Mouse (Mus musculus): Measurements from ENCODE around the gene Hirip3. TPM values are rescaled to one million over a fixed set of nuclear protein-coding genes. Genes with fewer than 3 reads are reported as not detected.

Hirip3 gene
- total RNA-seq, 2 experiments from 2014 or later = 31.5 to 41.2 TPM

GRCm38 (mm10) chr7:126851192-126851591 lies 10.6 kb upstream of the Hirip3 start:
- intact Hi-C loops (cut with DNase I) = no loop called here
- no peak for DNase-seq

GRCm38 (mm10) chr7:126853454-126853853 lies 8.3 kb upstream of the Hirip3 start:
- intact Hi-C loops (cut with DNase I) = no loop called here
- no peak for DNase-seq

GRCm38 (mm10) chr7:126855641-126856040 lies 6.1 kb upstream of the Hirip3 start:
- DNase-seq = no peak
- intact Hi-C loops (cut with DNase I) = no loop called here

- no peak for DNase-seq
- intact Hi-C loops (cut with DNase I) = no loop called here
Measured at GRCm38 (mm10) chr7:126856741-126857420, 4.9 kb upstream of the Hirip3 start.

- DNase-seq = no peak
- intact Hi-C loops (cut with DNase I) = no loop called here
Measured at GRCm38 (mm10) chr7:126860987-126861386, 785 bp upstream of the Hirip3 start.

GRCm38 (mm10) chr7:126862147-126862784 lies 494 bp downstream of the Hirip3 start, which contains the start of gene Ino80e:
TSS of gene Ino80e (minus strand) at chr7:126862377.
- peak; percentile 98 for DNase-seq
- intact Hi-C loops (cut with DNase I) = no loop called here

- intact Hi-C loops (cut with DNase I) = no loop called here
- no peak for DNase-seq
Measured at GRCm38 (mm10) chr7:126863791-126864190, 2.0 kb downstream of the Hirip3 start.

- intact Hi-C loops (cut with DNase I) = no loop called here
- DNase-seq = no peak
Measured at GRCm38 (mm10) chr7:126867534-126867933, 5.8 kb downstream of the Hirip3 start.

- intact Hi-C loops (cut with DNase I) = no loop called here
Measured at GRCm38 (mm10) chr7:126868003-126868402, 6.2 kb downstream of the Hirip3 start.

GRCm38 (mm10) chr7:126869780-126870519 lies 8.2 kb downstream of the Hirip3 start:
- DNase-seq = no peak
- intact Hi-C loops (cut with DNase I) = no loop called here

More at GRCm38 (mm10) chr7:126868003-126868402, 6.2 kb downstream of the Hirip3 start:
- no peak for DNase-seq

- intact Hi-C loops (cut with DNase I) = no loop called here
- DNase-seq = no peak
Measured at GRCm38 (mm10) chr7:126870520-126870891, 8.7 kb downstream of the Hirip3 start.

GRCm38 (mm10) chr7:126877239-126877638 lies 15.5 kb downstream of the Hirip3 start:
- intact Hi-C loops (cut with DNase I) = no loop called here
- no peak for DNase-seq

GRCm38 (mm10) chr7:126881040-126881439 lies 19.3 kb downstream of the Hirip3 start:
- no peak for DNase-seq
- intact Hi-C loops (cut with DNase I) = no loop called here

GRCm38 (mm10) chr7:126883731-126884181 lies 22.0 kb downstream of the Hirip3 start:
- DNase-seq = no peak
- intact Hi-C loops (cut with DNase I) = no loop called here

- intact Hi-C loops (cut with DNase I) = no loop called here
- DNase-seq = peak; percentile 99
Measured at GRCm38 (mm10) chr7:126884286-126885164, 22.8 kb downstream of the Hirip3 start, which contains the start of gene Taok2. TSS of gene Taok2 (minus strand) at chr7:126884703.

GRCm38 (mm10) chr7:126887281-126887680 lies 25.5 kb downstream of the Hirip3 start:
- no peak for DNase-seq
- intact Hi-C loops (cut with DNase I) = no loop called here

- DNase-seq = no peak
- intact Hi-C loops (cut with DNase I) = no loop called here
Measured at GRCm38 (mm10) chr7:126888852-126889251, 27.1 kb downstream of the Hirip3 start.

- intact Hi-C loops (cut with DNase I) = no loop called here
- no peak for DNase-seq
Measured at GRCm38 (mm10) chr7:126896912-126897311, 35.1 kb downstream of the Hirip3 start.

- DNase-seq = no peak
- intact Hi-C loops (cut with DNase I) = no loop called here
Measured at GRCm38 (mm10) chr7:126897390-126898101, 35.8 kb downstream of the Hirip3 start.
